ENCODE assay signal across 8 mouse cellular contexts in the genomic region with DNA sequence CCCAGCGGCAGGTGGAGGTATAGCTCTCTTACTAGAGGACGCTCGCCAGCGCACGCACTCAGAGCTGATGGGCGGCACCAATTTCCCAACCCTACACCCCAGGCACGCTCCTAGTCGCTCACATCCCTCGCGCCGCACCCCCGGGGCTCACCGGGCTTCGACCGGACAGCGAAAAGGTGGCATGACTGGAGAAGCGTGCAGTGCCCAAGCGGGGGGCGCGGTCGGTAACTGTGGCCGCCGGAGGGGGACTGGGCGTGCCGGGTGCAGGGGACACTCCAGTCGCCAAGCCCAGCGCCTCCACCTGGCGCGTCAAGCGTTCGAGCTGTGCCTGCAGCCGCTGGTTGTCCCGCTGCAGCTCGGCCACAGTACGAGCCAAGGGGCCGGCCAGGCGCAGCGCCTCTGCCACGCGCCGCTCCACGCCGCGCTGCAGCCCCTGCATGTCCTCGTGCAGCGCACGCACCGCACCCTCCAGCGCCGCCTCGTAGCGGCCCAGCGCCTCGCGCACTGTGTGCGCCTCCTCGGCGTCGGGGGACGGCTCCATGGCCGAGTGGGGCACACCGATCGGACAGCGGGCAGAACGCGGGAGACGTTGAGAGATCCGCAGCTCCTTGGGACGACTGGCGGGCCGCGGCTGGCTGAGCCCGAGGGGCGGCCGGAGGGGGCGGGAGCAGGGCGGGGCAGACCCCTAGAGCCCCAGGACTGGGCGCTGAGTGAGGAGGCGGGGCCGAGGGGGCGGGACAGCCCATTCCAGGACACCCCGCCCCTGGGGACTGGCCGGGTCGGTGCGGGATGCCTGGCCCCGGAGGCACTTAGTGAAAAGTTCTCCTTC. TPM values are rescaled to one million over a fixed set of nuclear protein-coding genes. Genes with fewer than 3 reads are reported as not detected.
DNase-seq lines count a peak whose midpoint lies in the region; ATAC-seq and TF ChIP-seq lines count a peak whose summit lies in the region.

Gene Smtnl2, minus strand, starts transcription at position 621 of the 829 bp plus-strand sequence.

- no peaks in the 10 kb centered on the region for H3K9me3 ChIP-seq in MEL (replicated peaks; ENCODE audit: insufficient read depth, low read length)
- no peaks in the 10 kb centered on the region for H3K9me3 ChIP-seq in hindbrain, embryonic 15.5 days

- peak within 1 kb of the TSS; percentile 51 for H3K9ac ChIP-seq in MEL (ENCODE audit: control insufficient read depth, low read depth, low read length, poor library complexity, severe bottlenecking)
- peak within 1 kb of the TSS; percentile 57 for H3K9ac ChIP-seq in hindbrain, embryonic 15.5 days

- peak; percentile 87 for ATAC-seq in hindbrain, embryonic 15.5 days (ENCODE audit: low FRiP score, low read depth)
- ATAC-seq in megakaryocyte-erythroid progenitor cell, adult 5-6 weeks (replicated peaks; ENCODE audit: low FRiP score, low TSS enrichment, poor library complexity, severe bottlenecking) = peak; percentile 69
- no peak for ATAC-seq in erythroid progenitor cell, adult 5-6 weeks (replicated peaks; ENCODE audit: low FRiP score, poor library complexity, severe bottlenecking)

- H3K4me2 ChIP-seq in hindbrain, embryonic 15.5 days = peak within 1 kb of the TSS; percentile 94

- no peak within 1 kb of the TSS for H3K27ac ChIP-seq in MEL (ENCODE audit: control insufficient read depth, low read depth, low read length)
- peak within 1 kb of the TSS; percentile 23; the same call in 1 of the 2 replicates for H3K27ac ChIP-seq in hindbrain, embryonic 15.5 days (replicated peaks)

- H3K4me1 ChIP-seq in MEL (ENCODE audit: control insufficient read depth in 1 of 2, insufficient read depth in 2 of 2, low read length in 2 of 2) = peaks cover 16 to 42% of the 10 kb centered on the region in 2 experiments
- peaks cover 16% of the 10 kb centered on the region for H3K4me1 ChIP-seq in hindbrain, embryonic 15.5 days (replicated peaks)

- TF ChIP-seq EP300 in MEL (IDR thresholded peaks at IDR 0.05; ENCODE audit: low read depth in 1 of 2, low read length in 2 of 2) = no peak

- DNase-seq in MEL (ENCODE audit: low read depth, low spot score) = peak; percentile 93
- peak; percentile 63 for DNase-seq in c-Kit-positive CD71-positive TER-119-negative erythroid progenitor cells, embryonic 14.5 days (ENCODE audit: low read depth)
- DNase-seq in gastrocnemius, postnatal 10 days = peak; percentile 92
- peak; percentile 21 to 36 for DNase-seq in left cerebral cortex, postnatal 36 days (ENCODE audit: low spot score in 2 of 2)
- DNase-seq in skeletal muscle tissue, adult 2 months (ENCODE audit: low read depth, low spot score) = peak; percentile 83

- H3K27me3 ChIP-seq in MEL (ENCODE audit: control insufficient read depth in 1 of 2, insufficient read depth in 2 of 2, low read length in 2 of 2) = no peaks in the 10 kb centered on the region
- peaks cover 16% of the 10 kb centered on the region; the same call in 1 of the 2 replicates for H3K27me3 ChIP-seq in hindbrain, embryonic 15.5 days

- peak; percentile 21 to 66; a peak in 3 of 4 replicates for TF ChIP-seq POLR2A in MEL (IDR thresholded peaks at IDR 0.05; ENCODE audit: control insufficient read depth in 1 of 2, insufficient read depth in 1 of 2, low read depth in 1 of 2, low read length in 2 of 2, poor library complexity in 1 of 2)

- WGBS in hindbrain, embryonic 15.5 days = under 1% methylated on average over 82 of the region's 86 CpGs

- no peak for TF ChIP-seq RAD21 in MEL (IDR thresholded peaks at IDR 0.05; ENCODE audit: low read depth, low read length)

- TF ChIP-seq CTCF in MEL (IDR thresholded peaks at IDR 0.05 in 2 of 3, conservative IDR thresholded peaks at IDR 0.05 in 1 of 3; ENCODE audit: control insufficient read depth in 1 of 3, insufficient read depth in 1 of 3, low read depth in 2 of 3, low read length in 3 of 3, poor library complexity in 1 of 3, severe bottlenecking in 1 of 3) = peak in 1 of 3 experiments; percentile 39; a peak in 2 of 6 replicates

- peaks cover 0 to 26% of the 10 kb centered on the region in 2 experiments; a peak in 2 of 4 replicates for H3K36me3 ChIP-seq in MEL (ENCODE audit: control insufficient read depth in 1 of 2, insufficient read depth in 2 of 2, low read length in 2 of 2)
- H3K36me3 ChIP-seq in hindbrain, embryonic 15.5 days = no peaks in the 10 kb centered on the region

- peak within 1 kb of the TSS; percentile 62 to 77 for H3K4me3 ChIP-seq in MEL (ENCODE audit: control insufficient read depth in 1 of 2, insufficient read depth in 1 of 2, low read depth in 2 of 2, low read length in 2 of 2)
- H3K4me3 ChIP-seq in hindbrain, embryonic 15.5 days = peak within 1 kb of the TSS; percentile 49

- H3K79me2 ChIP-seq in MEL (ENCODE audit: control insufficient read depth, insufficient read depth, low read length, poor library complexity) = no peaks in the 10 kb centered on the region

- intact Hi-C loops in left cerebral cortex, postnatal 36 days (cut with DNase I) = no loop called here

TF ChIP-seq in MEL, 35 proteins besides CTCF, POLR2A, EP300 and RAD21:
- TF ChIP-seq NELFE (IDR thresholded peaks at IDR 0.05; ENCODE audit: low read depth, low read length) = peak; percentile 63
- TF ChIP-seq POLR2AphosphoS2 (IDR thresholded peaks at IDR 0.05; ENCODE audit: low read length) = peak; percentile 46; the same call in 1 of the 2 replicates
- no peak for TF ChIP-seq GABPA (IDR thresholded peaks at IDR 0.05; ENCODE audit: low read depth, low read length)
- 0 out of 2 replicates have a peak, but pooled peaks have one; percentile 13 for TF ChIP-seq HCFC1 (IDR thresholded peaks at IDR 0.05; ENCODE audit: low read depth, low read length)
- TF ChIP-seq MYB (IDR thresholded peaks at IDR 0.05; ENCODE audit: low read depth, low read length) = no peak
- TF ChIP-seq MXI1 (IDR thresholded peaks at IDR 0.05; ENCODE audit: low read depth, low read length) = peak; percentile 59; the same call in 1 of the 2 replicates
- TF ChIP-seq SIN3A (IDR thresholded peaks at IDR 0.05; ENCODE audit: low read length) = peak; percentile 52
- peak; percentile 42; the same call in 1 of the 2 replicates for TF ChIP-seq TCF12 (IDR thresholded peaks at IDR 0.05; ENCODE audit: low read depth, low read length)
- no peak for TF ChIP-seq USF2 (IDR thresholded peaks at IDR 0.05; ENCODE audit: borderline replicate concordance in 1 of 2, insufficient read depth in 1 of 2, low read depth in 1 of 2, low read length in 2 of 2)
- peak; percentile 40; the same call in 1 of the 2 replicates for TF ChIP-seq NRF1 (IDR thresholded peaks at IDR 0.05; ENCODE audit: insufficient read depth, low read depth, low read length, poor library complexity, severe bottlenecking)
- peak; percentile 51 for TF ChIP-seq MAX (IDR thresholded peaks at IDR 0.05; ENCODE audit: low read length)
- peak; percentile 38; the same call in 1 of the 2 replicates for TF ChIP-seq MAZ (IDR thresholded peaks at IDR 0.05; ENCODE audit: low read depth, low read length)

RNA-seq across cellular contexts. Expression of gene Smtnl2, which starts in this region (rescaled TPM):
- 10.9 and 11.1 TPM in 2 replicates for total RNA-seq in MEL (2012; rRNA removed)
- 10 to 100 TPM in 1 of 2 experiments, not detected in 1; 10.2 TPM for polyA plus RNA-seq in MEL (2012; ENCODE audit: insufficient read depth in 1 of 2, insufficient read length in 2 of 2, low read depth in 1 of 2, low replicate concordance in 2 of 2, missing spikeins in 1 of 2)
- 100 to 1,000 TPM; 145 to 153 TPM for total RNA-seq in gastrocnemius, postnatal 10 days (2021)
- polyA plus RNA-seq in hindbrain, embryonic 15.5 days (2015; fragmentation: Nextera tagmentation; extraction: Ambion mirVana) = 9.9 and 10.2 TPM in 2 replicates
- total RNA-seq in left cerebral cortex, postnatal 36 days (2021) = 1 to 10 TPM in 1 of 2 experiments, under 1 TPM in 1; 0.68 to 1.5 TPM
- total RNA-seq in megakaryocyte-erythroid progenitor cell, adult 5-6 weeks (2014; fragmentation: Nextera tagmentation) = 0.50 and 0.52 TPM in 2 replicates
- 0.11 TPM in 1 of 2 replicates, not detected in the other for total RNA-seq in megakaryocyte-erythroid progenitor cell, adult 5-6 weeks (2017)
- total RNA-seq in erythroid progenitor cell, adult 5-6 weeks (2015; ENCODE audit: low replicate concordance) = 1.4 TPM in 1 of 2 replicates, not detected in the other
- total RNA-seq in erythroid progenitor cell, adult 5-6 weeks (2017; ENCODE audit: low replicate concordance) = 0.26 and 0.30 TPM in 2 replicates

Comparison
In these comparisons a context has a peak if more than half of its experiments do, and no peak if none do; other contexts are left out.
1. RNA of gene Smtnl2 (total RNA-seq): 145 to 153 TPM in gastrocnemius, postnatal 10 days; 10.9 to 11.1 TPM in MEL, 0.68 to 1.5 TPM in left cerebral cortex, postnatal 36 days, 0.11 to 0.52 TPM in megakaryocyte-erythroid progenitor cell, adult 5-6 weeks and 0.26 to 1.4 TPM in erythroid progenitor cell, adult 5-6 weeks; every median in the first group is over 10 times any median in the second.
2. Peak in ATAC-seq in megakaryocyte-erythroid progenitor cell, adult 5-6 weeks; RNA of the gene not detected or under 1 TPM.
3. DNase-seq: peak in every context shown above with its lines; median percentile 93 in MEL; 92 in gastrocnemius, postnatal 10 days; 83 in skeletal muscle tissue, adult 2 months; 63 in c-Kit-positive CD71-positive TER-119-negative erythroid progenitor cells, embryonic 14.5 days; 28 in left cerebral cortex, postnatal 36 days.